Mouse (Mus musculus) CH12.LX (cell line): ENCODE results near the gene Tmem59l. TPM values are rescaled to one million over a fixed set of nuclear protein-coding genes. Genes with fewer than 3 reads are reported as not detected.

Experiments used
- DNase-seq: peaks from one replicate; pipeline ENCODE4 v3.0.0-alpha.2; 2013; ENCODE audit errors: extremely low read depth
- H3K27ac ChIP-seq: 2 replicates; pipeline ENCODE4 v1.5.1; 2012; ENCODE audit warnings: low read depth, mild to moderate bottlenecking, control low read depth, moderate library complexity; ENCODE audit not compliant: insufficient read depth
- H3K27me3 ChIP-seq: replicated peaks from 2 replicates; pipeline ENCODE3; 2012; ENCODE audit warnings: inconsistent platforms
- H3K36me3 ChIP-seq, 2 experiments: replicated peaks in 1 of 2; 2 replicates each; pipeline versions ENCODE3 to v1.6.1; 2012; ENCODE audit warnings: inconsistent platforms in 1 of 2, low read length in 1 of 2, mild to moderate bottlenecking in 1 of 2, mixed read lengths in 1 of 2, moderate library complexity in 1 of 2; ENCODE audit not compliant: control insufficient read depth in 1 of 2, insufficient read depth in 1 of 2
- H3K4me1 ChIP-seq, 2 experiments: 2 replicates each; pipeline ENCODE4 v1.6.1; 2012; ENCODE audit warnings: inconsistent platforms in 1 of 2, moderate library complexity in 1 of 2; ENCODE audit not compliant: insufficient read depth in 2 of 2, control insufficient read depth in 1 of 2
- H3K4me2 ChIP-seq: 2 replicates; pipeline ENCODE4 v1.6.1; 2012; ENCODE audit warnings: low read depth, mild to moderate bottlenecking, control low read depth; ENCODE audit not compliant: poor library complexity, insufficient read depth, severe bottlenecking
- H3K4me3 ChIP-seq, 3 experiments: fragments of 150-350 bp in 1 of 3; sonication (generic) in 1 of 3; replicated peaks in 1 of 3; 2 replicates each; pipeline versions ENCODE3 to v1.5.1; 2011 to 2012; ENCODE audit warnings: low read depth in 2 of 3, low read length in 2 of 3, mild to moderate bottlenecking in 2 of 3, moderate library complexity in 2 of 3, control low read depth in 1 of 3, improper control_type of control experiment in 1 of 3, inconsistent platforms in 1 of 3, mixed read lengths in 1 of 3; ENCODE audit not compliant: poor library complexity in 1 of 3
- H3K79me2 ChIP-seq: replicated peaks from 2 replicates; pipeline ENCODE4 v1.6.1; 2012; ENCODE audit warnings: mild to moderate bottlenecking, moderate library complexity; ENCODE audit not compliant: control insufficient read depth, poor library complexity, insufficient read depth, severe bottlenecking; ENCODE audit errors: extremely low read depth
- H3K9ac ChIP-seq: 2 replicates; pipeline ENCODE4 v1.6.1; 2012; ENCODE audit warnings: low read depth, mild to moderate bottlenecking, control low read depth, moderate library complexity; ENCODE audit not compliant: insufficient read depth
- H3K9me3 ChIP-seq: replicated peaks from 2 replicates; pipeline ENCODE3; 2012; ENCODE audit warnings: low read length, inconsistent platforms, mixed read lengths
- CHD2 ChIP-seq: IDR thresholded peaks from 2 replicates; pipeline ENCODE4 v1.6.1; 2011; ENCODE audit warnings: low read length, improper control_type of control experiment
- E2F4 ChIP-seq: IDR thresholded peaks from 2 replicates; pipeline ENCODE4 v1.6.1; 2011; ENCODE audit warnings: low read depth, low read length, improper control_type of control experiment; ENCODE audit not compliant: insufficient replicate concordance
- ELF1 ChIP-seq: IDR thresholded peaks from 2 replicates; pipeline ENCODE4 v1.6.1; 2014; ENCODE audit warnings: low read depth, mild to moderate bottlenecking, inconsistent platforms, low read length, improper control_type of control experiment
- EP300 ChIP-seq: IDR thresholded peaks from 2 replicates; pipeline ENCODE4 v1.6.1; 2011; ENCODE audit warnings: low read length, improper control_type of control experiment
- JUND ChIP-seq: conservative IDR thresholded peaks from 2 replicates; pipeline ENCODE4 v1.6.1; 2011; ENCODE audit warnings: low read depth, low read length, improper control_type of control experiment
- MAZ ChIP-seq: IDR thresholded peaks from 2 replicates; pipeline ENCODE4 v1.6.1; 2012; ENCODE audit warnings: low read depth, mild to moderate bottlenecking, inconsistent platforms, low read length, improper control_type of control experiment, moderate library complexity
- MEF2A ChIP-seq: IDR thresholded peaks from 2 replicates; pipeline ENCODE4 v1.6.1; 2014; ENCODE audit warnings: low read depth, mild to moderate bottlenecking, inconsistent platforms, low read length, improper control_type of control experiment, borderline replicate concordance
- MXI1 ChIP-seq: IDR thresholded peaks from 2 replicates; pipeline ENCODE4 v1.6.1; 2011; ENCODE audit warnings: mild to moderate bottlenecking, low read depth, low read length, improper control_type of control experiment
- MYC ChIP-seq: IDR thresholded peaks from 2 replicates; pipeline ENCODE4 v1.6.1; 2011; ENCODE audit warnings: low read depth, mild to moderate bottlenecking, improper control_type of control experiment, low read length
- NELFE ChIP-seq: IDR thresholded peaks from 2 replicates; pipeline ENCODE4 v1.6.1; 2011; ENCODE audit warnings: low read depth, low read length, improper control_type of control experiment
- PAX5 ChIP-seq: IDR thresholded peaks from 2 replicates; pipeline ENCODE4 v1.6.1; 2012; ENCODE audit warnings: low read length, inconsistent platforms, mixed read lengths
- RAD21 ChIP-seq: IDR thresholded peaks from 2 replicates; pipeline ENCODE4 v1.6.1; 2011; ENCODE audit warnings: low read depth, mild to moderate bottlenecking, low read length, improper control_type of control experiment, moderate library complexity
- RCOR1 ChIP-seq: conservative IDR thresholded peaks from 2 replicates; pipeline ENCODE4 v1.6.1; 2012; ENCODE audit warnings: low read depth, mild to moderate bottlenecking, inconsistent platforms, low read length, improper control_type of control experiment
- SIN3A ChIP-seq: IDR thresholded peaks from 2 replicates; pipeline ENCODE4 v1.6.1; 2012; ENCODE audit warnings: low read length, improper control_type of control experiment, inconsistent platforms
- UBTF ChIP-seq: IDR thresholded peaks from 2 replicates; pipeline ENCODE4 v1.6.1; 2012; ENCODE audit warnings: low read depth, mild to moderate bottlenecking, inconsistent platforms, low read length, improper control_type of control experiment, moderate library complexity
- USF1 ChIP-seq: IDR thresholded peaks from 2 replicates; pipeline ENCODE4 v1.6.1; 2014; ENCODE audit warnings: low read depth, mild to moderate bottlenecking, inconsistent platforms, low read length, improper control_type of control experiment
- ZC3H11A ChIP-seq: IDR thresholded peaks from 2 replicates; pipeline ENCODE4 v1.6.1; 2012; ENCODE audit warnings: low read depth, mild to moderate bottlenecking, inconsistent platforms, low read length, improper control_type of control experiment
- ZKSCAN1 ChIP-seq: IDR thresholded peaks from 2 replicates; pipeline ENCODE4 v1.6.1; 2012; ENCODE audit warnings: low read depth, inconsistent platforms, low read length, improper control_type of control experiment, borderline replicate concordance
- dilution Hi-C: fragments of 300-500 bp; cut with MboI; formaldehyde crosslinking; loops from 2 replicates; pipeline ENCODE4 v1.14.3; 2020; ENCODE audit warnings: low sequenced_read_pairs; ENCODE audit not compliant: extremely low pct_unique_long_range_greater_than_20kb, extremely low pct_ligation_motif_present
- in situ Hi-C: fragments of 300-500 bp; cut with MboI; formaldehyde crosslinking; loops from 3 replicates; pipeline ENCODE4 v1.14.3; 2019; ENCODE audit warnings: low sequenced_read_pairs, low pct_ligation_motif_present, low pct_unique_long_range_greater_than_20kb, mixed read lengths
- polyA plus RNA-seq: library from polyadenylated mRNA; unstranded; fragments of >175 nt; gene quantifications from 2 replicates; pipeline ENCODE4 v1.2.1, GENCODE M21; 2012; ENCODE audit warnings: low read depth; ENCODE audit not compliant: insufficient read length
- total RNA-seq, 2 experiments: library from RNA; depleted of rRNA; stranded (reverse); fragments of 300-350 nt in 1 of 2; fragments of >200 nt in 1 of 2; gene quantifications; 2 replicates each; pipeline ENCODE4 v1.2.3; 2012 to 2014

The Tmem59l gene
- total and polyA plus RNA-seq, 3 experiments, result not detected

DNA sequence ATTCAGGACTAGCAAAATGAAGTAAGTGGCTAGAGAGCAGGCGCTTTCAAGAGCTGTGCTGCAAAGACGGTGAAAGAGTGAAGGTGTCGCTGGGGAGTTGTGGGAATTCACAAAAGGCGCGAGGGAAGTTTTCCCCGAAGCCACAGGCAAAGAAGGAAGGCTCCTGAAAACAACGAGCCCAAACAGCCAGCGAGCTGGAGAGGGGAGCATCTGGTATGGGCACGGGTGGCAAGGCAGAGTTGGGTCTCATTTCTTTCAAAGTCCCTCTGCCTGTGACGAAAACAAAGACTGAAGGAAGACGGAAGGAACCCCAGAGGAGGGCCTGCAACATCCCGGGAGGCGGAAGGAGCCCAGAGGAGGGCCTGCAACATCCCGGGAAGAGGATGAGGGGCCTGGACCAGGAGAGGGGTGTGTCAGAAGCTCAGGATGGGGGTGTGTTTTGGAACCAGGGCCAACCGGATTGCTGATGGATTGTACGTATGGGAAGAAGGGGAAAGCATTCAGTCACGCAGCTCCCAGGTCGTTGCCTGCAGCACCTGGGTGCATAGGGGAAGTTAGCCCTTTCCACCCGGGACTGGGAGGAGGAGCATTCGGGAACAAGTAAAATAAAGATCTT is 3.8 kb upstream of the Tmem59l start:
- H3K4me2 ChIP-seq, result no peak overlapping the region
- no peak overlapping the region for H3K4me3 ChIP-seq
- no peak overlapping the region for H3K9ac ChIP-seq
- DNase-seq, result no peak
- no peak overlapping the region for H3K27ac ChIP-seq
- dilution Hi-C loops (no loop called here), in situ Hi-C loops (no loop called here)
- no peaks in the 10 kb centered on the region for H3K36me3 ChIP-seq
- H3K79me2 ChIP-seq, result no peaks in the 10 kb centered on the region
- peaks cover 96% of the 10 kb centered on the region for H3K27me3 ChIP-seq
- H3K9me3 ChIP-seq, result no peaks in the 10 kb centered on the region
- TF ChIP-seq MXI1 (no peak), RAD21 (no peak), ELF1 (no peak), PAX5 (no peak), MAZ (no peak), MEF2A (no peak), ZC3H11A (no peak), CHD2 (no peak), SIN3A (no peak), NELFE (no peak), UBTF (no peak), ZKSCAN1 (no peak), EP300 (no peak), MYC (no peak), JUND (no peak)
- peaks cover 10 to 25% of the 10 kb centered on the region in 2 experiments for H3K4me1 ChIP-seq

GRCm38 (mm10) chr8:70490061-70490879 is 3.1 kb upstream of the Tmem59l start:
- Histone ChIP-seq H3K4me3 (no peak overlapping the region), H3K4me1 (peaks cover 10 to 25% of the 10 kb centered on the region in 2 experiments), H3K36me3 (no peaks in the 10 kb centered on the region), H3K9ac (no peak overlapping the region), H3K9me3 (no peaks in the 10 kb centered on the region), H3K27ac (no peak overlapping the region), H3K4me2 (no peak overlapping the region)
- dilution Hi-C loops (no loop called here), in situ Hi-C loops (no loop called here)
- no peak for DNase-seq
- TF ChIP-seq USF1, result no peak
- TF ChIP-seq E2F4, result no peak
- no peak for TF ChIP-seq RCOR1
- TF ChIP-seq, all 38 proteins: peak for 0
- peaks cover 96% of the 10 kb centered on the region for H3K27me3 ChIP-seq
- H3K79me2 ChIP-seq, result no peaks in the 10 kb centered on the region
